Mouse (Mus musculus) Patski (cell line): Measurements from ENCODE around the gene Dapk1. TPM values are rescaled to one million over a fixed set of nuclear protein-coding genes. Genes with fewer than 3 reads are reported as not detected.

Experiments used
- ATAC-seq: fragments of 100-300 bp; one replicate; pipeline ENCODE4 v1.8.0; 2021
- CTCF ChIA-PET: fragments of 350-600 bp; sonication (Branson Sonifier 250); formaldehyde crosslinking; loops from one replicate; lab custom pipeline; 2022; ENCODE audit warnings: inconsistent platforms; lab: Charles Lee
- POLR2A ChIA-PET: fragments of 350-600 bp; sonication (Branson Sonifier 250); formaldehyde crosslinking; loops from one replicate; lab custom pipeline; 2022; ENCODE audit warnings: antibody characterized with exemption, inconsistent platforms; lab: Charles Lee
- DNase-seq: peaks from one replicate; pipeline ENCODE4 v3.0.0-alpha.2; 2011; ENCODE audit warnings: low read depth, low spot score
- H3K27me3 ChIP-seq: fragments of 371-371 bp; one replicate; pipeline ENCODE4 v1.5.1; 2021
- CTCF ChIP-seq: fragments of 100-300 bp; IDR thresholded peaks from one replicate; pipeline ENCODE4 v1.5.1; 2021
- in situ Hi-C: fragments of 300-500 bp; cut with MboI; formaldehyde crosslinking; loops from 3 replicates; pipeline ENCODE4 v1.11.1; 2018; ENCODE audit warnings: low pct_unique_long_range_greater_than_20kb, mixed read lengths
- polyA plus RNA-seq: library from polyadenylated mRNA; unstranded; gene quantifications from one replicate; pipeline ENCODE4 v1.2.3, GENCODE M21; 2021

Gene Dapk1
- polyA plus RNA-seq, 1 experiment from 2014 or later, result 38.8 TPM

DNA sequence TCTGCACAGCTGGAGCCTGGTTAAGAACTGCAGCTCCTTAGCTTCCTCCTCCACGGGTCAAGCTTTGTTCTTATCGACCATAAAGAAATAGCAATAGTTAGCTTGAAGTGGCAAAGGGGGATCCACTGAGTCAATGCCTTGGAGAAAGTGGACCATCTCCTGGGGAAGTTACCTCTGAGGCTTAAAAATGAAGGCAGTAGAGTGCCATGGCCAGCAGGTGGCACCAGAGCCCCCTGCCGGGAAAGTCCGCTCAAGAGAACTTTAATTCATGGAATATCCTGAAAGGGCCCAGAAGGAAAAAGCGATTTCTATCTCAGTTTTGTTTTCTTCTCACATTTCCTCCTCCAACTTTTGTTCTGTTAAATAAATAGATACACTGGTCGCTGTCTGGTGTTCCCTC is 157.4 kb downstream of the Dapk1 start:
- H3K27me3 ChIP-seq, result no peaks in the 10 kb centered on the region
- ChIA-PET CTCF (interaction anchor here (0.7 to 5.0 kb wide), 9 partner anchors 12 to 482 kb away, joined by 3 to 50 read pairs (median 3); partner anchors contain the start of gene Ctsll3), POLR2A (no interaction called here)
- TF ChIP-seq CTCF, result peak; percentile 92
- in situ Hi-C loops, result loop anchor here (25.0 kb wide), 1 partner anchor 1228 kb away; no protein-coding TSS in a partner anchor
- peak; percentile 51 for ATAC-seq
- no peak for DNase-seq

DNA sequence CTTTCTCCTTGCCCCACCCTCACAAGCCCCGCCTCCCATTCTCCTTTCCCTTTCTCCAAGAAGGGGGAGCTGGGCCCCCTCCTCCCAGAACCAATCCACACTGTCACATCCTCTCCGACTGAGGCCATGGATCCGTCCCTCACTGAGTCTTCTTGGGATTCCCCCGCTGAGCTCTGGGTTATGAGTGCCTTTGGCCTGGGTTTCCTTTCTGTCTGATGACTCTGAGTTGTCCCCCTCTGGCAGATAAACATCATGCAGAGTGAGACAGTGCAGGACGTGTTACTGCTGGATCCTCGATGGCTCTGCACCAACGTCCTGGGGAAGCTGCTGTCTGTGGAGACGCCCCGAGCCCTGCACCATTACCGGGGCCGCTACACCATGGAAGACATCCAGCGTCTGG is 158.6 kb downstream of the Dapk1 start:
- in situ Hi-C loops, result loop anchor here (5.0 to 25.0 kb wide), 3 partner anchors 57 to 1227 kb away; no protein-coding TSS in a partner anchor
- H3K27me3 ChIP-seq, result no peaks in the 10 kb centered on the region
- DNase-seq (no peak), ATAC-seq (no peak)
- no peak for TF ChIP-seq CTCF
- POLR2A ChIA-PET, result no interaction called here
- CTCF ChIA-PET, result interaction anchor here (0.9 to 1.3 kb wide), 2 partner anchors 12 to 14 kb away, joined by 4 read pairs; no protein-coding TSS in a partner anchor

DNA sequence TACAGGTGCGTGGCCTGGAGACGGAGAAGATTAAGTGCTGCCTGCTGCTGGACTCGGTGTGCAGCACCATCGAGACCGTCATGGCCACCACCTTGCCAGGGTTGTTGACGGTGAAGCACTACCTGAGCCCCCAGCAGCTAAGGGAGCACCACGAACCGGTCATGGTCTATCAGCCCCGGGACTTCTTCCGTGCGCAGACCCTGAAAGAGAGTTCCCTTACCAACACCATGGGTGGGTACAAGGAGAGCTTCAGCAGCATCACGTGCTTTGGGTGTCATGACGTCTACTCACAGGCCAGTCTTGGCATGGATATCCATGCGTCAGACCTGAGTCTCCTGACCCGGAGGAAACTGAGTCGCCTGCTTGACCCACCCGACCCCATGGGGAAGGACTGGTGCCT is 159.4 kb downstream of the Dapk1 start:
- in situ Hi-C loops, result loop anchor here (5.0 to 25.0 kb wide), 3 partner anchors 56 to 1226 kb away; no protein-coding TSS in a partner anchor

DNA sequence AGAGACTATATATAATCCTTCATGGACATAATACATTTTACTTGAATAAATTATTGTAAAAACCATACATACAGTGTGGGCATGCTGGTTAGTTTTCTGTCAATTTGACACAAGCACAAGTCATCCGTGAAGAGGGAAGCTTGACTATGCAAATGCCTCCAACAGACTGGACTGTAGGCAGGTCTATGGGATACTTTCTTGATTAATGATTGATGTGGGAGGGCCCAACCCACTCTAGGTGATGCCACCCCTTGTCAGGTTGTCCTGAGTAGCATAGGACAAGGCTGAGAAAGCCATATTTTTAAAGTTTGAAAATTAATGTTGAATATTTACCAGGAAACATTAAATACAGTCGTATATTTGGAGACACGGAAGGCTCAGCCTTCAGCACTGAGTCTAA is 178.8 kb downstream of the Dapk1 start:
- H3K27me3 ChIP-seq, result peaks cover 5% of the 10 kb centered on the region
- in situ Hi-C loops, result no loop called here
- no peak for TF ChIP-seq CTCF
- DNase-seq (no peak), ATAC-seq (no peak)
- ChIA-PET POLR2A (no interaction called here), CTCF (no interaction called here)

More for the DNA sequence above, 159.4 kb downstream of the Dapk1 start:
- POLR2A ChIA-PET, result no interaction called here
- CTCF ChIA-PET, result interaction anchor here (1.0 kb wide), 1 partner anchor 12 kb away, joined by 3 read pairs; no protein-coding TSS in a partner anchor
- no peak for TF ChIP-seq CTCF
- no peaks in the 10 kb centered on the region for H3K27me3 ChIP-seq
- no peak for DNase-seq
- ATAC-seq, result no peak

DNA sequence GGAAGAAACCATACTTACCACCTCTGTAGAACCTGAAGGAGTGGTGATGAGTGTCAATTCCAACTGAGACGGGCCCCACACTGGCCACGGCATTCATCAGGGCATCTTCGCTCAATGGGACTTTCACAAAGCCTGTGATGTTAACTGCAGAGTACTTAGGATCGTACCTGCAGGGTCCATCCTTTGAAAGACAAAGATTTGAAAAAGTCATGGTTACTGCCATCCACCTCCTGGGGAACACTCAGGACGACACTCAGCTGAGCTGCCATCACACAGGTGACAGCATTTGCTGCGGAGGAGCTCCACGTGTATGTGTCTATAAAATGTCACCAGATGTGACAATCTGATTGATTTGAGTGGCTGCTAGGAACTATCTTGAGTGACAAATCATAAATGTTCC is 181.6 kb downstream of the Dapk1 start:
- no peaks in the 10 kb centered on the region for H3K27me3 ChIP-seq
- ChIA-PET POLR2A (no interaction called here), CTCF (no interaction called here)
- no peak for ATAC-seq
- no peak for TF ChIP-seq CTCF
- in situ Hi-C loops, result no loop called here
- no peak for DNase-seq

DNA sequence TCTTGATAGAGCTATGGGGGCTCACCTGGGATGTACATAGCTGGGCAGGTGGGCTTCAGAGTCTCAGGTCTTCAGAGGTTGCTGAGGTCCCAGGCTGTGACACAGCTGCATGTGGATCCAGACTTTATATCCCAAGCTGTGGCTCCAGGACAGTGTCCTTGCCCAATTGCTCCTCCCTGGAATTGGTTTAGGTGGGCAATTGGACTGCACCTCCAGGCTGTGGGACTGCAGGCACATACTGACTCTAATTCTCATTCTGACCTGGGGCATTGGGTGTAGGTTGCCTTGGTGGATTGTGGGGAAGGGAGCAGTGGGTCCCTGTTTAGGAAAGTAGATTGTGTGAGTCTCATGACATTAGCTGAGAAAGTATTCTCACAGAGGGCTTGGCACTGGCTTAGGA is 184.5 kb downstream of the Dapk1 start, which contains the start of gene BC051665:
TSS of gene BC051665 (minus strand) at position 101 of the 400 bp plus-strand sequence.
- POLR2A ChIA-PET, result interaction anchor here (1.0 kb wide), 1 partner anchor 8 kb away, joined by 3 read pairs; no protein-coding TSS in a partner anchor
- in situ Hi-C loops, result no loop called here
- CTCF ChIA-PET, result no interaction called here

DNA sequence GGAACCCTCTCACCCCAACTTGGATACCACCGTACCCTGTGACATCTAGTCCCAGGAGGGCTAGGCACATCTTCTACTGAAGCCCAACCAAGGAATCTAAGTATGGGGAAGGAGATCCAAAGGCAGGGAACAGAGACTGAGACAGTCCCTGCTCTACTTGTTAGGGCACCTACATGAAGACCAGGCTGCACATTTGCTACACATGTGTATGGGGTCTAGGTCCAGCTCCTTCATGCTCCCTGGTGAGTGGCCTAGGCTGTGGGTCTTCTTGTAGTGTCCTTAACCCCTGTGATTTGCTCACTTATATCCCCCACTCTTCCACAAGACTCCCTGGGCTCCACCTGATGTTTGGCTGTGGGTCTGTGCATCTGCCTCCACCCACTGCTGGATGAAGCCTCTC is 187.7 kb downstream of the Dapk1 start:
- TF ChIP-seq CTCF, result no peak
- no peak for ATAC-seq
- in situ Hi-C loops, result no loop called here
- ChIA-PET POLR2A (no interaction called here), CTCF (no interaction called here)
- H3K27me3 ChIP-seq, result peaks cover 13% of the 10 kb centered on the region
- DNase-seq, result no peak

More for the DNA sequence above, 184.5 kb downstream of the Dapk1 start, which contains the start of gene BC051665:
- TF ChIP-seq CTCF, result no peak
- ATAC-seq (no peak), DNase-seq (no peak)
- peaks cover 3% of the 10 kb centered on the region for H3K27me3 ChIP-seq

DNA sequence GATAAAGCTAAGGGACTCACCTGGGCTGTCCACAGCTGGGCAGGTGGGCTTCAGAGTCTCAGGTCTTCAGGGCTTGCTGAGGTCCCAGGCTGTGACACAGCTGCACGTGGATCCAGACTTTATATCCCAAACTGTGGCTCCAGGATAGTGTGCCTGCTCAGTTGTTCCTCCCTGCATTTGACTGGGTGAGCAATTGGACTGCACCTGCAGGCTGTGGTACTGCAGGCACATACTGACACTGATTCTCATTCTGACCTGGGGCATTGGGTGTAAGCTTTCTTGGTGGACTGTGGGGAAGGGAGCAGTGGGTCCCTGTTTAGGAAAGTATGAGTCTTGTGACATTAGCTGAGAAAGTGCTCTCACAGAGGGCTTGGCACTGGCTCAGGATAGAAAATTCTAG is 201.0 kb downstream of the Dapk1 start, which contains the start of gene Ctsll3:
TSS of gene Ctsll3 (minus strand) at position 101 of the 400 bp plus-strand sequence.
- ChIA-PET POLR2A (no interaction called here), CTCF (interaction anchor here (1.5 kb wide), 1 partner anchor 44 kb away, joined by 4 read pairs; no protein-coding TSS in a partner anchor)
- DNase-seq, result no peak
- no peak for ATAC-seq
- peaks cover 10% of the 10 kb centered on the region for H3K27me3 ChIP-seq
- in situ Hi-C loops, result no loop called here
- no peak for TF ChIP-seq CTCF

DNA sequence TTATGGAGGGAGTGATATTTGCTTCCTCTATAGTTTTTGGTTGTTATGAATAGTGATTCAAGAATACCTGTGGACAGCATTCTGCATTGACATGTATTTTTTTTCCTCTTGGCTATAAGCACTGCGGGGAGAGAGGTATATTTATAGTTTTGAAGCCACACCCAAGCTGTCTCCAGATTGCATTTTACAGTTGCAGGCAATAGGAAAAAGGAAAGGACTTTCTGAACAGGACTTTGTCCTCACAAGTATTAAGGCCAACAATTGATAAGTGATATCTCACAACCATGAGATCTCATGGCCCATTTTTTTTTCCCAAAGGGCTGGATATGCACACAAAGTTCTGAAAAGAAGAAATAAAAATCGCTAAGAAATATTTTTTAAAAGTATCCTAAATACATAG is 207.9 kb downstream of the Dapk1 start:
- ChIA-PET POLR2A (no interaction called here), CTCF (no interaction called here)
- in situ Hi-C loops, result no loop called here
- no peaks in the 10 kb centered on the region for H3K27me3 ChIP-seq
- ATAC-seq (no peak), DNase-seq (no peak)
- no peak for TF ChIP-seq CTCF

DNA sequence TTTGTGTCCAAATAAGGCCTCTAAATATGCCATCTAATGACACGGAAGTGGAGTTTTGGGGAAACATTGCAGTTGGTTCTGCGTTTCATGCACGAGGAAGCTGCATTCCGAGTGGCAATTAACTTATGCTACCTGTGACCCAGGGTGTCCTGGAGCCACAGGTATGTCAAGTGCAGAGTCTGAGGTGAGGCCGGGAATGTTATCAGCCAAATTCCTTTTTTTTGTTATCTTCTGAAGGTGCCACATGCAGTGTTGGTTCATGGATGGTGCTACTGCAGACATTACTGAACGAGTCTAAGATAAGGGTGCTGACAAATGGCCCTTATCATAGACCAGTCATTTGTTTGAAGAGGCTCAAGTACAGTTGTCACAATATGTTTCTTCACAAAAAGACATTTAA is 211.0 kb downstream of the Dapk1 start:
- no peak for ATAC-seq
- CTCF ChIA-PET, result no interaction called here
- in situ Hi-C loops, result no loop called here
- H3K27me3 ChIP-seq, result no peaks in the 10 kb centered on the region
- DNase-seq, result no peak
- POLR2A ChIA-PET, result no interaction called here
- TF ChIP-seq CTCF, result no peak

Other genes with a start within 250 kb of the Dapk1 start
- gene BC051665, start 184.4 kb downstream of the Dapk1 start, polyA plus RNA-seq, result not detected
- gene Ctsll3, start 200.9 kb downstream of the Dapk1 start, polyA plus RNA-seq, result not detected